Mouse (Mus musculus) liver, postnatal 0 days (tissue): Measurements from ENCODE around the gene Asic3. TPM values are rescaled to one million over a fixed set of nuclear protein-coding genes. Genes with fewer than 3 reads are reported as not detected.

ENCODE experiments used
- ATAC-seq: fragments of 200-750 bp; cut with Nextera tagmentation; 2 replicates; pipeline ENCODE4 v1.8.0; 2017; ENCODE audit warnings: mild to moderate bottlenecking, moderate library complexity
- DNase-seq: peaks from one replicate; pipeline ENCODE4 v3.0.0-alpha.2; 2016
- H3K27ac ChIP-seq: fragments of 300-500 bp; sonication (generic); 2 replicates; pipeline ENCODE4 v1.5.1; 2014; ENCODE audit warnings: antibody characterized with exemption, moderate library complexity, mild to moderate bottlenecking, low read depth
- H3K27me3 ChIP-seq: fragments of 300-500 bp; sonication (generic); 2 replicates; pipeline ENCODE4 v1.6.1; 2014; ENCODE audit warnings: low read length, control low read depth, mixed read lengths; ENCODE audit not compliant: insufficient read depth
- H3K36me3 ChIP-seq: fragments of 300-500 bp; sonication (generic); replicated peaks from 2 replicates; pipeline ENCODE4 v1.6.1; 2014; ENCODE audit warnings: mild to moderate bottlenecking, control low read depth, low read length, moderate library complexity, mixed read lengths; ENCODE audit not compliant: insufficient read depth
- H3K4me1 ChIP-seq: fragments of 300-500 bp; sonication (generic); 2 replicates; pipeline ENCODE4 v1.6.1; 2014; ENCODE audit warnings: antibody characterized with exemption, mild to moderate bottlenecking, control low read depth; ENCODE audit not compliant: insufficient read depth
- H3K4me2 ChIP-seq: fragments of 300-500 bp; sonication (generic); 2 replicates; pipeline ENCODE4 v1.6.1; 2014; ENCODE audit warnings: low read depth, mild to moderate bottlenecking, low read length, moderate library complexity, mixed read lengths
- H3K4me3 ChIP-seq: fragments of 300-500 bp; sonication (generic); 2 replicates; pipeline ENCODE4 v1.5.1; 2014; ENCODE audit warnings: low read depth, low read length
- H3K9ac ChIP-seq: fragments of 300-500 bp; sonication (generic); replicated peaks from 2 replicates; pipeline ENCODE4 v1.6.1; 2014; ENCODE audit warnings: mild to moderate bottlenecking, moderate library complexity
- H3K9me3 ChIP-seq: fragments of 300-500 bp; sonication (generic); 2 replicates; pipeline ENCODE4 v1.6.1; 2016; ENCODE audit warnings: mild to moderate bottlenecking, control low read depth, low read length, mixed read lengths
- CTCF ChIP-seq: sonication (generic); IDR thresholded peaks from 2 replicates; pipeline ENCODE4 v1.5.1; 2016; ENCODE audit warnings: antibody characterized with exemption, low read depth
- EP300 ChIP-seq: IDR thresholded peaks from 2 replicates; pipeline ENCODE4 v1.6.1; 2016; ENCODE audit warnings: antibody characterized with exemption, low read depth, mild to moderate bottlenecking
- WGBS: fragments of 180-500 bp; shearing (Covaris S2); extraction: QIAGEN DNeasy Blood & Tissue Kit; methylation state at CpG from one replicate; pipeline ENCODE4 v1.1.7; 2014; ENCODE audit not compliant: insufficient replicate concordance; 5-methylcytosine and 5-hydroxymethylcytosine counted together
- polyA plus RNA-seq: library from polyadenylated mRNA; unstranded; fragments of >200 nt; fragmentation: Nextera tagmentation; extraction: Ambion mirVana; gene quantifications from 2 replicates; pipeline ENCODE4 v1.2.1, GENCODE M21; 2015

Asic3 gene
- polyA plus RNA-seq, 1 experiment from 2014 or later, result not detected

DNA sequence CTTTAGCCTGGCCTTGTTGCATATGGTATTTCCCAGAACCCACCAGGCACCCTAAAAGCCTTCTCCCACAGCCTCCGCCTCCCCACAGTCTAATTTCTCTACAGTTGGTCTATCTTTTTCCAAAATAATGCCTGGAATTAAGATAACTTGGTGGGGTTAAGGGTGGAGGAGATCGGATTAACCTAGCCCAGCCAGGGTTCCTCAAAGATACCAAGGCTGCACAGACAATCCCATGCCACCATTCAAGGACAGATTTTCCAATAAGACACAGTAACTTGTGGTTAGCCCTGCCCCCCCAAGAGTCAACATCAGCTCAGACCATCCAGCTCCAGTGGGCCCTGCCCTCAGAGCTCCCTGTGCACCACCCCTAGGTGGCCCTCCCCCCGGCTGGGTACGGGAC, 32.7 kb upstream of the Asic3 start:
- peaks cover 21% of the 10 kb centered on the region for H3K4me1 ChIP-seq
- TF ChIP-seq CTCF (no peak), EP300 (no peak)
- H3K9ac ChIP-seq, result no peak overlapping the region
- H3K4me3 ChIP-seq, result no peak overlapping the region
- no peak overlapping the region for H3K27ac ChIP-seq
- no peaks in the 10 kb centered on the region for H3K9me3 ChIP-seq
- 67% methylated on average over 4 of the region's 4 CpGs for WGBS
- no peak for DNase-seq
- no peak for ATAC-seq
- no peaks in the 10 kb centered on the region for H3K27me3 ChIP-seq
- H3K36me3 ChIP-seq, result no peaks in the 10 kb centered on the region
- H3K4me2 ChIP-seq, result no peak overlapping the region

DNA sequence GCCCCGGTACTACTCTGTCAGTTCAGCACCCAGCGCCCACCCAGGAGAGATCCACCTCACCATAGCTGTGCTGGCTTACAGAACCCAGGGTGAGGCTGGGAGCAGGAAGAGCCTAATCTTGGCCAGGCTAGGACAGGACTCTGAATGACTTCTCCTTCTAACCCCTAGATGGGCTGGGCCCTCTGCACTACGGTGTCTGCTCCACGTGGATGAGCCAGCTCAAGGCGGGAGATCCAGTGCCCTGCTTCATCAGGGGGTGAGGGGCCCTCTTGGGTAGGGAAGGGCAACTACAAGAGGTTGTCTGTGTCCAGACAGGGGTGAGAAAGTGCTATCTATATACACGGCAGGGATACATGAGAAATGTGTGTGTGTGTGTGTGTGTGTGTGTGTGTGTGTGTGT, 31.7 kb upstream of the Asic3 start:
- WGBS, result 66% methylated on average over 6 of the region's 6 CpGs
- no peak overlapping the region for H3K4me2 ChIP-seq
- H3K27ac ChIP-seq, result no peak overlapping the region
- peaks cover 23% of the 10 kb centered on the region for H3K4me1 ChIP-seq
- TF ChIP-seq EP300, result no peak
- no peak for TF ChIP-seq CTCF
- no peaks in the 10 kb centered on the region for H3K9me3 ChIP-seq
- H3K4me3 ChIP-seq, result no peak overlapping the region
- no peaks in the 10 kb centered on the region for H3K27me3 ChIP-seq
- no peaks in the 10 kb centered on the region for H3K36me3 ChIP-seq
- DNase-seq, result no peak
- no peak for ATAC-seq
- H3K9ac ChIP-seq, result no peak overlapping the region

DNA sequence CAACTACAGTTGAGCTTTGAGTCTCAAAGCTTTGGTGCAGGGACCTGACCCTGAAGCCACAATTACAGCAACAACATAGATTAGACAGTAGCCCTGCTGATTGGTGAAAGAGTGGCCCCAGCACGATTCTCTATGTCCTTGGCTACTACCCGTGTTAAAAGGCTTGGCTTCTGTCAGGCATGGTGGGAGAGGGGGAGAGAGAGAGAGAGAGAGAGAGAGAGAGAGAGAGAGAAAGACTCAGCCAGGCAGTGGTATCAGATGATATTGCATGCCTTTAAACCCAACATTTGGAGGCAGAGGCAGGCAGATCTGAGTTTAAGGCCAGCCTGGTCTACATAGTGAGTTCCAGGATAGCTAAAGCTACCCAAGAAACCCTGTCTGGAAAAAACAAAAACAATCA, 31.2 kb upstream of the Asic3 start:
- Histone ChIP-seq H3K4me3 (no peak overlapping the region), H3K27ac (no peak overlapping the region), H3K36me3 (no peaks in the 10 kb centered on the region), H3K27me3 (no peaks in the 10 kb centered on the region), H3K9me3 (no peaks in the 10 kb centered on the region), H3K4me1 (peaks cover 24% of the 10 kb centered on the region), H3K9ac (no peak overlapping the region), H3K4me2 (no peak overlapping the region)
- ATAC-seq (no peak), DNase-seq (no peak)
- TF ChIP-seq EP300 (no peak), CTCF (no peak)
- WGBS, result 59% methylated on average over 2 of the region's 2 CpGs

DNA sequence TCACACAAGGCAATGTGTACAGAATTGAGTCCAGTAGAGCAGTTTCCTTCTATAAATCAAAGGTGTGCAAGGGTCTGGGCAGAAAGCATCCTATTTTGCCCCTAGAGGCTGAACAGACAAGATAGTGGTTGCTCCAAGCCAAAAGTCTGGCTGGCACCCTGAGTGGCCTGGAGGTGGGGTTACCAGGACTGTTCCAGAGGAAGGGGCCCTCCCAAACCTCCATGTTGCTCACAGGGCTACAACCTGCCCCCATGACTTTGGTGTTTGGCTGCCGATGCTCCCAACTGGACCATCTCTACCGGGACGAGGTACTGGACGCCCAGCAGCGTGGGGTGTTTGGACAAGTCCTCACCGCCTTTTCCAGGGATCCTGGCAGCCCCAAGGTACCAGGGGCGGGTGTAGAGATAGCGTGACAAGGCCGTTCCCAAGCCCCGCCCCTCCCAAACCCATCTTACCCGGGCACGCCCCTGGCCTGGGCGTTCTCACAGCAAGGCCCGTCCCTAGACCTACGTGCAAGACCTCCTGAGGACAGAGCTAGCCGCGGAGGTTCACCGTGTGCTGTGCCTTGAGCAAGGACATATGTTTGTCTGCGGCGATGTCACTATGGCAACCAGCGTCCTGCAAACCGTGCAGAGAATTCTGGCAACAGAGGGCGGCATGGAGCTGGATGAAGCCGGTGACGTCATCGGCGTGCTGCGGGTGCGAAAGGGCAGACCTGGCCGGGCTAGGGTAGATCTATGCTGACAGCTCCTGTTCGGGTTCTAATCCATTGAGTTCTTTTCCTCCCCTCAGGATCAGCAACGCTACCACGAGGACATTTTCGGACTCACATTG, 29.9 kb upstream of the Asic3 start:
- TF ChIP-seq CTCF (peak; percentile 81), EP300 (no peak)
- Histone ChIP-seq H3K27ac (peak overlapping the region; percentile 44), H3K36me3 (no peaks in the 10 kb centered on the region), H3K4me1 (peaks cover 37% of the 10 kb centered on the region), H3K27me3 (peaks cover 8% of the 10 kb centered on the region), H3K4me3 (peak overlapping the region; percentile 49), H3K9ac (peak overlapping the region; percentile 36), H3K9me3 (no peaks in the 10 kb centered on the region), H3K4me2 (peak overlapping the region; percentile 67)
- peak; percentile 96 for ATAC-seq
- 2% methylated on average over 34 of the region's 34 CpGs for WGBS
- peak; percentile 94 for DNase-seq

DNA sequence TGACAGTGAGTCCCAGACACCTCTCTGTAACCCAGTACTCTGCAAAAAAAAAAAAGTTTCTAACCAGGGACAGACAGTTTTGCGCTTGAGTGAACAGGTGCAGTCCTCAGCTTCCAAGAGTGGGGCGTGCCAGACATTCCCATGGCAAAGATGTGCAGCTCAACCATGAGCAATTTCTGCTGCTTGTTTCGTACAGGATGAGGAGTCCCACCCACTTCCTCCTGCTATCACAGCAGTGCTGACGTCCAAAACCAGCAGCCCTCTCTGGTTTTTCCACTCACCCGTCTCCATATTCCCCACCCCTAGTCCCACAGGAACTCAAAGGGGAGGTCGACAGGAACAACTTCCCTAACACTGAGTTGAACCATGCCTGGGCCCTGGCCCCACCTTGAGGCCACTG, 28.8 kb upstream of the Asic3 start:
- 35% methylated on average over 6 of the region's 6 CpGs for WGBS
- no peak overlapping the region for H3K9ac ChIP-seq
- H3K9me3 ChIP-seq, result no peaks in the 10 kb centered on the region
- no peak overlapping the region for H3K4me3 ChIP-seq
- 0 out of 2 replicates have a peak overlapping the region, but pooled peaks have one; percentile 18 for H3K4me2 ChIP-seq
- no peaks in the 10 kb centered on the region for H3K36me3 ChIP-seq
- peaks cover 9% of the 10 kb centered on the region for H3K27me3 ChIP-seq
- DNase-seq (no peak), ATAC-seq (no peak)
- H3K27ac ChIP-seq, result no peak overlapping the region; the same call in 1 of the 2 replicates
- peaks cover 48% of the 10 kb centered on the region for H3K4me1 ChIP-seq
- no peak for TF ChIP-seq CTCF
- no peak for TF ChIP-seq EP300

DNA sequence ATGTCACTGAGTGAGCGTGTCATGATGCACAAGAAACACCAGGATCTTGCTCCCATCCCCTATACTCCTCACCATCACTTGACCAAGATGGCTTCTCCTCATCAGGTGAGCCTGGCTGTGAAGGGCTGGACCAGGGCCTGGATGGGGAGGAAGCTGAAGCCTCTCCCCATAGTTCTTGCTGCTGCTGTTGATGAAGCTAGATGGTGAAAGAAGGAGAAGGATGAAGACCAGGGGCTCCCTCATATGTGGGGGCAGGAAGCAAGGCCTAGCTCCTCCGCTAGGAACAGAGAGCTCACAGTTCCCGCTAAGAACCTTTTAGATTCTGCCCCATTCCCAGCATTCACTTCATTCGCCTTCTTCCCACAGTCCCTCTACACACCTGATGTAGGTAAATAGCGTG, 27.8 kb upstream of the Asic3 start:
- H3K4me1 ChIP-seq, result peaks cover 54% of the 10 kb centered on the region
- WGBS, result 85% methylated on average over 5 of the region's 5 CpGs
- no peak for ATAC-seq
- no peak overlapping the region for H3K4me2 ChIP-seq
- no peak for TF ChIP-seq EP300
- no peak for TF ChIP-seq CTCF
- no peaks in the 10 kb centered on the region for H3K36me3 ChIP-seq
- no peak overlapping the region for H3K9ac ChIP-seq
- H3K4me3 ChIP-seq, result no peak overlapping the region
- H3K27ac ChIP-seq, result no peak overlapping the region
- no peaks in the 10 kb centered on the region for H3K9me3 ChIP-seq
- peaks cover 9% of the 10 kb centered on the region for H3K27me3 ChIP-seq
- no peak for DNase-seq
